8 mouse cellular contexts compared by ENCODE assay signal in genomic region chr6:125271455-125272227, GRCm38 (mm10). TPM values are rescaled to one million over a fixed set of nuclear protein-coding genes. Genes with fewer than 3 reads are reported as not detected.
DNase-seq lines count a peak whose midpoint lies in the region; ATAC-seq and TF ChIP-seq lines count a peak whose summit lies in the region.

No protein-coding gene starts in this region.

- no peak overlapping the region; the same call in 1 of the 2 replicates for H3K9ac ChIP-seq in forebrain, embryonic 15.5 days (replicated peaks)

- ATAC-seq in forebrain, embryonic 15.5 days (replicated peaks) = peak; percentile 92
- peak; percentile 91 for ATAC-seq in neutrophil, adult 5-6 weeks (ENCODE audit: extremely low read depth, insufficient number of reproducible peaks, low FRiP score, poor library complexity, severe bottlenecking)

- H3K9me3 ChIP-seq in forebrain, embryonic 15.5 days = no peaks in the 10 kb centered on the region

- H3K27ac ChIP-seq in forebrain, embryonic 15.5 days (replicated peaks) = no peak overlapping the region

- peaks cover 4% of the 10 kb centered on the region for H3K4me1 ChIP-seq in forebrain, embryonic 15.5 days
- H3K4me1 ChIP-seq in lung, adult 2 months (ENCODE audit: control insufficient read depth, insufficient read depth, low read length) = no peaks in the 10 kb centered on the region

- H3K4me3 ChIP-seq in forebrain, embryonic 15.5 days = peak overlapping the region; percentile 20; the same call in 1 of the 2 replicates
- peak overlapping the region; percentile 1 for H3K4me3 ChIP-seq in lung, adult 2 months (replicated peaks; ENCODE audit: extremely low read depth, low read depth, low read length)

- peak; percentile 95 for TF ChIP-seq CTCF in lung, adult 2 months (IDR thresholded peaks at IDR 0.05; ENCODE audit: insufficient read depth, low read length)

- H3K27me3 ChIP-seq in forebrain, embryonic 15.5 days = no peaks in the 10 kb centered on the region

- peak; percentile 29; the same call in 1 of the 2 replicates for TF ChIP-seq POLR2A in lung, adult 2 months (IDR thresholded peaks at IDR 0.05; ENCODE audit: borderline replicate concordance, extremely low read depth, low read depth, low read length)

- peak overlapping the region; percentile 38 for H3K4me2 ChIP-seq in forebrain, embryonic 15.5 days (replicated peaks)

- 17% methylated on average over 17 of the region's 17 CpGs for WGBS in forebrain, embryonic 15.5 days
- 11% methylated on average over 17 of the region's 17 CpGs for WGBS in lung, adult 2 months

- peak; percentile 95 for DNase-seq in ES-CJ7 (ENCODE audit: low read depth, low spot score)
- DNase-seq in cerebellum, adult 11 months = peak; percentile 91
- DNase-seq in heart, postnatal 25 days (ENCODE audit: low spot score) = peak; percentile 86
- peak; percentile 87 to 97 for DNase-seq in layer of hippocampus, adult 18-20 months (ENCODE audit: low spot score in 2 of 2)
- DNase-seq in lung, adult 2 months = peak; percentile 86
- DNase-seq in thymus, adult 18-20 months = peak; percentile 67 to 75

- no peaks in the 10 kb centered on the region for H3K36me3 ChIP-seq in forebrain, embryonic 15.5 days

- intact Hi-C loops in heart, postnatal 25 days (cut with DNase I) = loop anchor here (5.0 kb wide), 3 partner anchors 109 to 224 kb away; partner anchors contain the start of genes Acrbp and Iffo1

RNA-seq across cellular contexts. Expression of gene Tuba3a, which starts 14.2 kb away (rescaled TPM):
- polyA plus RNA-seq in forebrain, embryonic 15.5 days (2015; fragmentation: Nextera tagmentation; extraction: Ambion mirVana) = not detected in 2 replicates
- total RNA-seq in heart, postnatal 25 days (2021) = not detected
- not detected for total RNA-seq in layer of hippocampus, adult 18-20 months (2021)
- polyA plus RNA-seq in lung, adult 2 months (2012; rRNA removed) = 0.17 and 0.19 TPM in 2 replicates
- 0.23 TPM in 1 of 2 replicates, not detected in the other for total RNA-seq in neutrophil, adult 5-6 weeks (2017)

RNA-seq across cellular contexts. Expression of gene Cd27, which starts 34.8 kb away (rescaled TPM):
- polyA plus RNA-seq in forebrain, embryonic 15.5 days (2015; fragmentation: Nextera tagmentation; extraction: Ambion mirVana) = 1.3 and 2.3 TPM in 2 replicates
- under 1 TPM; 0.16 to 0.36 TPM for total RNA-seq in heart, postnatal 25 days (2021)
- total RNA-seq in layer of hippocampus, adult 18-20 months (2021) = not detected
- 8.1 and 9.8 TPM in 2 replicates for polyA plus RNA-seq in lung, adult 2 months (2012; rRNA removed)
- total RNA-seq in neutrophil, adult 5-6 weeks (2017) = 23.3 and 25.0 TPM in 2 replicates

RNA-seq across cellular contexts. Expression of gene Tapbpl, which starts 40.0 kb away (rescaled TPM):
- polyA plus RNA-seq in forebrain, embryonic 15.5 days (2015; fragmentation: Nextera tagmentation; extraction: Ambion mirVana) = 3.0 and 3.2 TPM in 2 replicates
- 1 to 10 TPM; 4.1 to 5.0 TPM for total RNA-seq in heart, postnatal 25 days (2021)
- total RNA-seq in layer of hippocampus, adult 18-20 months (2021) = 1 to 10 TPM; 4.1 to 4.4 TPM
- 29.8 and 33.4 TPM in 2 replicates for polyA plus RNA-seq in lung, adult 2 months (2012; rRNA removed)
- 22.1 and 24.0 TPM in 2 replicates for total RNA-seq in neutrophil, adult 5-6 weeks (2017)

RNA-seq across cellular contexts. Expression of gene Ltbr, which starts 42.0 kb away (rescaled TPM):
- 10.8 and 11.5 TPM in 2 replicates for polyA plus RNA-seq in forebrain, embryonic 15.5 days (2015; fragmentation: Nextera tagmentation; extraction: Ambion mirVana)
- total RNA-seq in heart, postnatal 25 days (2021) = 10 to 100 TPM; 27.4 to 31.8 TPM
- 1 to 10 TPM; 6.5 to 7.4 TPM for total RNA-seq in layer of hippocampus, adult 18-20 months (2021)
- polyA plus RNA-seq in lung, adult 2 months (2012; rRNA removed) = 107 and 116 TPM in 2 replicates
- 43.7 and 45.6 TPM in 2 replicates for total RNA-seq in neutrophil, adult 5-6 weeks (2017)

RNA-seq across cellular contexts. Expression of gene Scnn1a, which starts 48.8 kb away (rescaled TPM):
- 0.20 and 0.25 TPM in 2 replicates for polyA plus RNA-seq in forebrain, embryonic 15.5 days (2015; fragmentation: Nextera tagmentation; extraction: Ambion mirVana)
- total RNA-seq in heart, postnatal 25 days (2021) = under 1 TPM; 0.70 TPM
- 1 to 10 TPM; 3.6 to 6.6 TPM for total RNA-seq in layer of hippocampus, adult 18-20 months (2021)
- 245 and 249 TPM in 2 replicates for polyA plus RNA-seq in lung, adult 2 months (2012; rRNA removed)
- 11.6 and 12.6 TPM in 2 replicates for total RNA-seq in neutrophil, adult 5-6 weeks (2017)

Comparison
In these comparisons a context has a peak if more than half of its experiments do, and no peak if none do; other contexts are left out.
1. RNA of gene Cd27, which starts 34.8 kb away (total RNA-seq): 23.3 to 25.0 TPM in neutrophil, adult 5-6 weeks; 0.16 to 0.36 TPM in heart, postnatal 25 days and not detected in layer of hippocampus, adult 18-20 months; every median in the first group is over 10 times any median in the second.
2. Peak in every context shown above with its lines, with median percentiles within 50 percentile points of each other: DNase-seq.